Mouse (Mus musculus) cortical plate, adult 2 months (tissue): Measurements from ENCODE around the gene Dnaaf3.
A peak's percentile ranks its signal among the peaks of the same experiment; 100 is the strongest.
"Not testable (repeated sequence)": the region's sequence is repeated elsewhere in the genome, so short reads cannot be mapped to it uniquely, and the experiment has no call there.

Experiments used
- CTCF ChIP-seq: fragments of 200-500 bp; IDR thresholded peaks from 2 replicates; pipeline ENCODE4 v1.5.1; 2011; ENCODE audit warnings: mild to moderate bottlenecking, control low read depth, low read length; ENCODE audit not compliant: insufficient read depth; ENCODE audit errors: extremely low read depth
- POLR2A ChIP-seq: fragments of 200-500 bp; IDR thresholded peaks from 2 replicates; pipeline ENCODE4 v1.6.1; 2011; ENCODE audit warnings: mild to moderate bottlenecking, low read length, control low read depth; ENCODE audit not compliant: insufficient read depth; ENCODE audit errors: extremely low read depth

DNA sequence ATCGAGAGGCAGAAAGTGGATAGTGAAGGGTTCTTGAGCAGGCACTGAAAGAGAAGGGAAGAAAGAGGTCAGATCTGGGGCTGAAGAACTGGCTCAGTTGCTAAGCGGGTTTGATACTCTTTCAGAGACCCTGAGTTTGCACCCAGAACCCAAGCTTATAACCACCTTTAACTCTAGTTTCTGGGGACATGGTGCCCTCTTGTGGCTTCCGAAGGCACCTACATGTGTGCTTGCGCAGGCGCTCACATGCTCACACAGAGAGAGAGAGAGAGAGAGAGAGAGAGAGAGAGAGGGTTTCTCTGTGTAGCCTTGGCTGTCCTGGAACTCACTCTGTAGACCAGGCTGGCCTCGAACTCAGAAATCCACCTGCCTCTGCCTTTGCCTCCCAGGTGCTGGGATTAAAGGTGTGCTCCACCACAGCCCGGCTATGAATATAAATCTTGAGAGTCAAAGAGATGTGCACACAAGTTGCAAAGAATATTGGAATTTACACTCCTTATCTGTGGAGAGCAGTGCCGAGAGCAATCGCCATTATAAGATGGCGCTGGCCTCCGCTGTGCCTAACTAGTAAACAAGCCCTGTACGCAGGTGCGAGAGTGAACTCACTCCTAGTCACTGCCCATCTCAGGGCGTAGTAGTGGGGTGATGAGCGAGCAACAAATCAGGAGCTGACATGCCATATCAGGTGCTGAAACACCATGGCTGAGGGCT is 7.9 kb downstream of the Dnaaf3 start, which contains the start of gene Tnni3:
- peak; percentile 67 for TF ChIP-seq CTCF
- TF ChIP-seq POLR2A: not testable (repeated sequence)
